Comparison of ENCODE assay signal across 25 mouse cellular contexts in genomic region chr15:79972186-79972585, GRCm38 (mm10). TPM values are rescaled to one million over a fixed set of nuclear protein-coding genes. Genes with fewer than 3 reads are reported as not detected.
DNase-seq lines count a peak whose midpoint lies in the region; ATAC-seq and TF ChIP-seq lines count a peak whose summit lies in the region.
"Had no signal": no experiment of that assay in that cellular context is flagged by ENCODE, and none has a peak within 500 bp of the region (broad histone marks: within the 10 kb centered on the region; RNA-seq: fewer than 3 reads in every experiment).

No protein-coding gene starts in this region.

- peaks cover 17% of the 10 kb centered on the region for H3K4me1 ChIP-seq in megakaryocyte, embryonic 14.5 days
- peaks cover 0 to 11% of the 10 kb centered on the region in 2 experiments; a peak in 3 of 4 replicates for H3K4me1 ChIP-seq in ES-E14 (ENCODE audit: control insufficient read depth in 2 of 2, insufficient read depth in 2 of 2, low read length in 2 of 2, poor library complexity in 1 of 2)
- H3K4me1 ChIP-seq: embryonic facial prominence, embryonic 13.5 days; embryonic facial prominence, embryonic 15.5 days; forebrain, embryonic 10.5 days; forebrain, embryonic 12.5 days had no signal

- peak overlapping the region; percentile 39 for H3K4me3 ChIP-seq in megakaryocyte, embryonic 14.5 days (replicated peaks)
- peak overlapping the region; percentile 36 to 43; a peak in 2 of 4 replicates for H3K4me3 ChIP-seq in ES-E14 (ENCODE audit: insufficient read depth in 1 of 2, low read depth in 1 of 2, low read length in 2 of 2, poor library complexity in 1 of 2, severe bottlenecking in 1 of 2)
- H3K4me3 ChIP-seq: embryonic facial prominence, embryonic 13.5 days; embryonic facial prominence, embryonic 15.5 days; erythroblast, embryonic 14.5 days; forebrain, embryonic 10.5 days; forebrain, embryonic 12.5 days had no signal

- in situ Hi-C loops in ES-E14 (cut with MboI; ENCODE audit: low sequenced_read_pairs in 2 of 2, unreplicated experiment in 2 of 2) = no loop called here

- peak overlapping the region; percentile 22; the same call in 1 of the 2 replicates for H3K9ac ChIP-seq in ES-E14 (ENCODE audit: insufficient read depth, low read depth, low read length, poor library complexity, severe bottlenecking)
- H3K9ac ChIP-seq: embryonic facial prominence, embryonic 13.5 days; embryonic facial prominence, embryonic 15.5 days; forebrain, embryonic 12.5 days had no signal

- no peak for ATAC-seq in megakaryocyte, adult 5-6 weeks (ENCODE audit: poor library complexity, severe bottlenecking)
- no peak for ATAC-seq in megakaryocyte progenitor cell, adult 5-6 weeks (replicated peaks; ENCODE audit: poor library complexity)
- ATAC-seq: activated CD4-positive, CD25-positive, alpha-beta regulatory T cell, adult 4 months; CD4-positive, CD25-positive, alpha-beta regulatory T cell, adult 4 months; forebrain, embryonic 14.5 days; forebrain, embryonic 16.5 days had no signal

- H3K9me3 ChIP-seq in megakaryocyte, embryonic 14.5 days = peaks cover 12% of the 10 kb centered on the region
- no peaks in the 10 kb centered on the region for H3K9me3 ChIP-seq in ES-E14 (ENCODE audit: control insufficient read depth, insufficient read depth, low read depth, low read length)
- H3K9me3 ChIP-seq: embryonic facial prominence, embryonic 13.5 days; embryonic facial prominence, embryonic 15.5 days; forebrain, embryonic 10.5 days; forebrain, embryonic 12.5 days had no signal

- peaks cover 7% of the 10 kb centered on the region for H3K27me3 ChIP-seq in megakaryocyte, embryonic 14.5 days (replicated peaks)
- H3K27me3 ChIP-seq: embryonic facial prominence, embryonic 13.5 days; embryonic facial prominence, embryonic 15.5 days; forebrain, embryonic 12.5 days had no signal

- DNase-seq in ES-E14 (ENCODE audit: low read depth, low spot score) = no peak
- no peak for DNase-seq in cerebellum, adult 9-10 months
- DNase-seq: adrenal gland, adult 8-10 months; adrenal gland, postnatal 14 days; adrenal gland, postnatal 36 days; B cell, adult 2 months; cerebellum, adult 11-12 months; cerebellum, adult 2 months; cerebellum, adult 9-11 months; cerebellum, postnatal 14 days; cerebellum, postnatal 36 days; embryo, embryonic 11 days had no signal

- no peak overlapping the region for H3K27ac ChIP-seq in ES-E14 (ENCODE audit: insufficient read depth, low read depth, low read length, poor library complexity, severe bottlenecking)
- H3K27ac ChIP-seq: embryonic facial prominence, embryonic 13.5 days; embryonic facial prominence, embryonic 15.5 days; forebrain, embryonic 10.5 days; forebrain, embryonic 12.5 days had no signal

- no peaks in the 10 kb centered on the region for H3K36me3 ChIP-seq in megakaryocyte, embryonic 14.5 days (replicated peaks; ENCODE audit: low read length)
- H3K36me3 ChIP-seq in ES-E14 (ENCODE audit: control insufficient read depth, insufficient read depth, low read length, poor library complexity, severe bottlenecking) = peaks cover 22% of the 10 kb centered on the region
- H3K36me3 ChIP-seq: embryonic facial prominence, embryonic 13.5 days; embryonic facial prominence, embryonic 15.5 days; forebrain, embryonic 10.5 days; forebrain, embryonic 12.5 days had no signal

TF ChIP-seq in ES-E14, 5 proteins besides CTCF, POLR2A, EP300 and RAD21:
- TF ChIP-seq ZC3H11A (IDR thresholded peaks at IDR 0.05; ENCODE audit: borderline replicate concordance, low read depth, low read length) (no peak), ZNF384 (IDR thresholded peaks at IDR 0.05; ENCODE audit: low read depth, low read length) (no peak), MAFK (IDR thresholded peaks at IDR 0.05; ENCODE audit: insufficient read depth, low read depth, low read length) (no peak), HCFC1 (IDR thresholded peaks at IDR 0.05; ENCODE audit: borderline replicate concordance, insufficient read depth, low read length) (no peak)

RNA-seq across cellular contexts. Expression of gene Cbx7, which starts 1.3 kb away (rescaled TPM):
- 2.2 and 5.7 TPM in 2 replicates for polyA plus RNA-seq in megakaryocyte, embryonic 14.5 days (2012; ENCODE audit: insufficient read depth, low replicate concordance)
- 4.9 and 5.5 TPM in 2 replicates for total RNA-seq in megakaryocyte, adult 5-6 weeks (2015)
- total RNA-seq in megakaryocyte, adult 5-6 weeks (2017) = 3.9 and 7.0 TPM in 2 replicates
- 171 and 233 TPM in 2 replicates for total RNA-seq in ES-E14 (2012; rRNA removed)
- 3.3 TPM in 2 replicates for total RNA-seq in megakaryocyte progenitor cell, adult 5-6 weeks (2015)
- total RNA-seq in megakaryocyte progenitor cell, adult 5-6 weeks (2017) = 1.7 and 2.1 TPM in 2 replicates

RNA-seq across cellular contexts. Expression of gene Pdgfb, which starts 42.6 kb away (rescaled TPM):
- polyA plus RNA-seq in megakaryocyte, embryonic 14.5 days (2012; ENCODE audit: insufficient read depth, low replicate concordance) = 107 and 125 TPM in 2 replicates
- 1.3 and 1.6 TPM in 2 replicates for total RNA-seq in megakaryocyte, adult 5-6 weeks (2015)
- total RNA-seq in megakaryocyte, adult 5-6 weeks (2017) = 0.40 and 1.7 TPM in 2 replicates
- 9.5 and 12.1 TPM in 2 replicates for total RNA-seq in ES-E14 (2012; rRNA removed)
- total RNA-seq in megakaryocyte progenitor cell, adult 5-6 weeks (2015) = not detected in 2 replicates
- 0.17 TPM in 1 of 2 replicates, not detected in the other for total RNA-seq in megakaryocyte progenitor cell, adult 5-6 weeks (2017)
- total RNA-seq: CH12.LX had no signal

Comparison
In these comparisons a context has a peak if more than half of its experiments do, and no peak if none do; other contexts are left out.
1. RNA of gene Cbx7, which starts 1.3 kb away (total RNA-seq): 171 to 233 TPM in ES-E14; 3.9 to 7.0 TPM in megakaryocyte, adult 5-6 weeks and 1.7 to 3.3 TPM in megakaryocyte progenitor cell, adult 5-6 weeks; every median in the first group is over 10 times any median in the second.